Mouse (Mus musculus) C2C12 (cell line): ENCODE measurements around the gene Eps8l1. TPM values are rescaled to one million over a fixed set of nuclear protein-coding genes. Genes with fewer than 3 reads are reported as not detected.
"Not testable (repeated sequence)": the region's sequence is repeated elsewhere in the genome, so short reads cannot be mapped to it uniquely, and the experiment has no call there.

Source experiments
- H3K27me3 ChIP-seq: one replicate; pipeline ENCODE4 v1.6.1; 2011; ENCODE audit not compliant: control insufficient read depth, insufficient read depth, insufficient read length
- H3K36me3 ChIP-seq: one replicate; pipeline ENCODE4 v1.6.1; 2011; ENCODE audit not compliant: control insufficient read depth, insufficient read depth
- H3K4me3 ChIP-seq: one replicate; pipeline ENCODE4 v1.5.1; 2011; ENCODE audit warnings: mild to moderate bottlenecking, control low read depth; ENCODE audit not compliant: poor library complexity, insufficient read depth, severe bottlenecking
- H3K79me2 ChIP-seq: one replicate; pipeline ENCODE4 v1.6.1; 2011; ENCODE audit not compliant: control insufficient read depth, insufficient read depth
- H3K79me3 ChIP-seq: one replicate; pipeline ENCODE4 v1.6.1; 2011; ENCODE audit warnings: low read depth, control low read depth
- H3ac ChIP-seq: one replicate; pipeline ENCODE3; 2011; ENCODE audit warnings: low read depth; ENCODE audit not compliant: control insufficient read depth, insufficient read length
- CEBPB ChIP-seq: IDR thresholded peaks from one replicate; pipeline ENCODE4 v1.6.1; 2011; ENCODE audit warnings: low read depth, mild to moderate bottlenecking, control low read depth, moderate library complexity
- CTCF ChIP-seq: IDR thresholded peaks from one replicate; pipeline ENCODE4 v1.5.1; 2011; ENCODE audit not compliant: control insufficient read depth, insufficient read depth, insufficient read length
- FOSL1 ChIP-seq: IDR thresholded peaks from one replicate; pipeline ENCODE4 v1.8.0; 2011; ENCODE audit warnings: mild to moderate bottlenecking, low read length; ENCODE audit not compliant: poor library complexity, insufficient read depth, severe bottlenecking
- MAX ChIP-seq: IDR thresholded peaks from one replicate; pipeline ENCODE4 v1.6.1; 2011; ENCODE audit warnings: mild to moderate bottlenecking, control low read depth
- MYOD1 ChIP-seq: IDR thresholded peaks from one replicate; pipeline ENCODE4 v1.6.1; 2011; ENCODE audit warnings: low read depth; ENCODE audit not compliant: control insufficient read depth, insufficient read length
- MYOG ChIP-seq: IDR thresholded peaks from one replicate; pipeline ENCODE4 v1.6.1; 2011; ENCODE audit not compliant: control insufficient read depth, insufficient read length; ENCODE audit errors: extremely low read depth
- USF1 ChIP-seq: IDR thresholded peaks from one replicate; pipeline ENCODE4 v1.6.1; 2011; ENCODE audit warnings: low read depth, mild to moderate bottlenecking, control low read depth, moderate library complexity
- microRNA-seq: library from miRNA; unstranded; fragments of <30 nt; microRNA quantifications from one replicate; pipeline ENCODE4, GENCODE M21; 2019; ENCODE audit warnings: borderline microRNAs expressed
- polyA plus RNA-seq: library from polyadenylated mRNA; unstranded; fragments of >200 nt; fragmentation: generic; extraction: Trizol; gene quantifications from one replicate; pipeline ENCODE4 v1.2.1, GENCODE M21; 2012; ENCODE audit warnings: missing spikeins

Gene Eps8l1
- polyA plus RNA-seq, 1 experiment: 0.28 TPM

GRCm38 (mm10) chr7:4522292-4522691, 61.8 kb downstream of the Eps8l1 start:
- no peaks in the 10 kb centered on the region for H3K36me3 ChIP-seq
- no peak for TF ChIP-seq MAX
- TF ChIP-seq CTCF: no peak
- TF ChIP-seq CEBPB: no peak
- TF ChIP-seq USF1: no peak
- no peak for TF ChIP-seq MYOG
- TF ChIP-seq FOSL1: no peak
- no peak for TF ChIP-seq MYOD1

GRCm38 (mm10) chr7:4523205-4524130, 63.0 kb downstream of the Eps8l1 start:
- no peak overlapping the region for H3ac ChIP-seq
- no peaks in the 10 kb centered on the region for H3K79me2 ChIP-seq
- H3K79me3 ChIP-seq: no peaks in the 10 kb centered on the region
- no peak overlapping the region for H3K4me3 ChIP-seq
- TF ChIP-seq USF1 (no peak), MAX (no peak), MYOD1 (no peak), CEBPB (no peak)
- H3K36me3 ChIP-seq: no peaks in the 10 kb centered on the region
- no peaks in the 10 kb centered on the region for H3K27me3 ChIP-seq

More at GRCm38 (mm10) chr7:4522292-4522691, 61.8 kb downstream of the Eps8l1 start:
- no peaks in the 10 kb centered on the region for H3K27me3 ChIP-seq
- H3K79me2 ChIP-seq: no peaks in the 10 kb centered on the region
- no peak overlapping the region for H3ac ChIP-seq
- no peak overlapping the region for H3K4me3 ChIP-seq
- H3K79me3 ChIP-seq: no peaks in the 10 kb centered on the region

GRCm38 (mm10) chr7:4524212-4524922, 63.9 kb downstream of the Eps8l1 start, which contains the start of gene Tnni3:
TSS of gene Tnni3 (minus strand) at chr7:4524229.
- H3ac ChIP-seq, H3K79me3 ChIP-seq, H3K36me3 ChIP-seq, H3K27me3 ChIP-seq, H3K79me2 ChIP-seq, H3K4me3 ChIP-seq: not testable (repeated sequence)
- peak; percentile 13 for TF ChIP-seq CTCF

- Histone ChIP-seq H3K79me3 (no peaks in the 10 kb centered on the region), H3ac (no peak overlapping the region), H3K4me3 (no peak overlapping the region), H3K79me2 (no peaks in the 10 kb centered on the region), H3K27me3 (no peaks in the 10 kb centered on the region), H3K36me3 (no peaks in the 10 kb centered on the region)
- TF ChIP-seq MYOD1 (no peak), CTCF (peak; percentile 65)
Measured at GRCm38 (mm10) chr7:4526341-4527301, 66.1 kb downstream of the Eps8l1 start.

GRCm38 (mm10) chr7:4527302-4527689, 66.8 kb downstream of the Eps8l1 start:
- TF ChIP-seq USF1 (no peak), MAX (no peak), MYOG (no peak), CEBPB (no peak), MYOD1 (no peak), FOSL1 (no peak), CTCF (no peak)
- Histone ChIP-seq H3K27me3 (no peaks in the 10 kb centered on the region), H3K36me3 (no peaks in the 10 kb centered on the region), H3ac (no peak overlapping the region), H3K79me3 (no peaks in the 10 kb centered on the region), H3K4me3 (no peak overlapping the region), H3K79me2 (no peaks in the 10 kb centered on the region)

Small RNAs within 50 kb of the gene (microRNA-seq; reads per million reads assigned to microRNA genes)
- gene Gm24605: not detected

Other genes with a start within 250 kb of the Eps8l1 start
- not detected for gene Lilra5, start 222.9 kb upstream of the Eps8l1 start, polyA plus RNA-seq
- gene Ncr1, start 123.0 kb upstream of the Eps8l1 start, polyA plus RNA-seq: not detected
- gene Gp6, start 62.9 kb upstream of the Eps8l1 start, polyA plus RNA-seq: not detected
- 40.7 TPM for gene Rdh13, start 15.0 kb upstream of the Eps8l1 start, polyA plus RNA-seq
- gene Ppp1r12c, start 41.0 kb downstream of the Eps8l1 start, polyA plus RNA-seq: 54.6 TPM
- 34.7 TPM for gene Tnnt1, start 55.7 kb downstream of the Eps8l1 start, polyA plus RNA-seq
- gene Tnni3, start 63.6 kb downstream of the Eps8l1 start, polyA plus RNA-seq: 0.91 TPM
- gene Dnaaf3, start 71.8 kb downstream of the Eps8l1 start, polyA plus RNA-seq: 1.4 TPM
- gene Syt5, start 86.9 kb downstream of the Eps8l1 start, polyA plus RNA-seq: 0.11 TPM
- not detected for gene Ptprh, start 143.4 kb downstream of the Eps8l1 start, polyA plus RNA-seq
- gene Tmem86b, start 170.7 kb downstream of the Eps8l1 start, polyA plus RNA-seq: 2.8 TPM
- 56.1 TPM for gene Ppp6r1, start 198.3 kb downstream of the Eps8l1 start, polyA plus RNA-seq
- 110 TPM for gene Hspbp1, start 224.4 kb downstream of the Eps8l1 start, polyA plus RNA-seq
- gene Brsk1, start 229.9 kb downstream of the Eps8l1 start, polyA plus RNA-seq: 15.3 TPM